Mouse (Mus musculus) yolk sac, embryonic 10.5 days (tissue): Measurements from ENCODE around the gene Slc39a9.

ENCODE experiments used
- DNase-seq: peaks from one replicate; pipeline ENCODE4 v3.0.0-alpha.2; 2017; ENCODE audit warnings: low spot score

Gene Slc39a9

DNA sequence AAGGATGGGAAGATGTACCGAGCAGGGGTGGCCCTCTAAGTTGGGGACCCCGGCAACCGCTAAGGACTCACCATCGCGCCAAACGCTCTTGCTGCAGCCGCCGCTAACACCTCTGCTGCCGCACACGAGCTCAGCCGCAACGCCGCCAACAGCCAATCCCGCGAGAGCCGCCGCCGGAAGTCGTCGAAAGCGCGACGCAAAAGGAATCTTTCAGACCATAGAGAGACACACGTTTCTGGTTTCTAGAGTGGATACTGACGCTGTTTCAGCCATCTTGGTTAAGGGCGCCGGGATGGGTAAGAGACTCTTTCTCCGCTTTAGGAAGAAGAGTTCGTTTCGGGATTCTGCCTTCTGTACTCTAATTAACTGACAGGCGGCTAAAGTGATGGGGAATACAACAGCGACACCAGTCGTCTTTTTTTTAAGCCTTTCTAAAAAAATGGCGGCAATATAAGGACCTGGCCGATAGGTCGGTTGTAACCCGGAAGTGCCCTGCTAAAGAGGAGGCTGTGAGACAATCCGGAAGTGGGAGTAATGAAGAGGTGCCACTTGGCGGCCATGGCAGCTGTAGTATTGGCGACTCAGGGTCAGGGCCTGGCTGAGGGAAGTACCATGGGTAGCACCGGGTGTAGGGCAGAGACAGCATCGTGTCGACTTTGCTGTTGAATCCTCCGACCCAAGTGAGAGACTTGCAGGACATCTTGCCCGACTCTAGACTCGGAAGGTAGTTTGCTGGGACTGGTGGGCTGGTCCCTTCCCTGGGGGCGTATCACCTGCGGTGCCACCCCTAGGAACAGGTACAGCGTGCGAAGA lies at the start of gene Slc39a9, which contains the start of gene Erh:
TSS of gene Slc39a9 (plus strand) at position 191 of the 813 bp plus-strand sequence.
TSS of gene Erh (minus strand) at position 649 of the 813 bp plus-strand sequence.
- DNase-seq = peak; percentile 95

DNA sequence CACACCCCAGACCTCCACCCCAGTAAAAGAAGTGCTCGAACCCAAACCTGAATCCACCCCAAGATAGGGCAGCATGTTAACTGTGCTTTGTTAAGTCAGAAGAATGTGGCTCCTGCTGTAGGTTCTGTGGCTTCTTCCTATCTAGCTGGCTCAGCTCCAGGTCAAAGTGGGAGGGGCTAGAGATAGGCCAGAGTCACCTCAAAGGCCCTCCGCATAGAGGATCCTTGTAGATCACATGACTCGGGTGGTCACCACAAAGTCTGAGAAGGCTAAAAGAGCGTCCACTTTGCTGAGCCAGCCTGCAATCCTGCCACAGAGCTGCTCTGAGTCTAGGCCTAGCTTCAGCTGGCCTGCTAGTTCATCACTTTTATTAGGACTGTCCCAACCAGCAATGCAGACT lies 49.5 kb upstream of the Slc39a9 start:
- peak; percentile 28 for DNase-seq

DNA sequence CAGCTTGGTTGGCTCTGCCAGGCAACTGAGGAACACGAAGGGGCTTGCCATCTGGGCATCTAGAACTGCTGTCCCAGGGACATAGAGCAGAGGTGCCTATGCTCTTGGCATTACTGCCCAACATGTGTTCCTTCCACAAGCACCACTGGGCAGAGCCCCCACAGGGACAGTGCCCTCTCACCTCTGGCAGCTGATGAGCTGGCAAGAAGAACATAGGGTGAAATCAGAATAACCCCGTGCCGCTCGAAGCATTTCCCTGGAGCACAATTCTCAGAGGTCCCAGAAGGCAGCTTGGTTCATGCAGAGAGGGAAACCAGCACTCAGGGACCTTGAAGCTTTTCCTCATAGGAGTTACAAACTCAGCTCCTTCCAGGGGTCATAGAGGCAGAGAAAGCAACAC lies 48.9 kb upstream of the Slc39a9 start:
- DNase-seq = no peak

DNA sequence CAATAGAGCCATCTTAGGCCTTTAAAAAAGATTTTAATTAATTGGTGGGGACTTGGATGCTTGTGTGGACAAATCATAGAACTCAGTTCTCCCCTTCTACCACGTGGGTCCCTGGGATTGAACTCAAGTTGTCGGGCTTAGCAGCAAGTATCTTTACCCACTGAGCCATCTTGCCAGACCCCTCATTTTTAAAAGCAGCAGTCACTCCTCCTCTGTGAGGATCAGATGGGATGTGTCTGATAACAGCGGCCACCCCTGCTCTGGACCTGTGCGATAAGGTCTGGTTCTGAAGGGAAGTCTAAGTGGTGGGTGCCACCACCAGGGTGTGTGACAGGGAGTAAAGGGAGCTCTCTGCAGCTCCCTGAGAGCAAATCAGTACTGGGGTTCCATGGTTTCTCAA lies 48.1 kb upstream of the Slc39a9 start:
- no peak for DNase-seq

DNA sequence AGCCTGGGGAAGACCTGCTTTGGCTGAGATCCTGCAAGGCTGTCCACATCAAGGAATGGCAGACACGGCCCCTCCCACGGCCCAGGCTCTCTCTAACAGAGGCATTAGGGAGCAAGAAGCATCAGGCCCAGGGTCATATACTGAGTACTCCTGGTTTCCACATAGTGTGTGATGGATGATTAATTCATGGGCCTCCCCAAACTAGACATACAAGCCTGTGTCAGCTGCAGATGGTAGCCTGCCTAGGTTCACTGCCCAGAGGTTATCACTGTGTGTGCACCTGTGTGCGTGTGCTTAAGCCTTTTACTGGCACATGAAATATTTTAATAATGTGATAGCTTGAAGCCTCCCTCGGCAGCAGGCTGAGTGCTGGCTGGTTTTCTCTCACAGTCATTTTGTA lies 47.7 kb upstream of the Slc39a9 start:
- no peak for DNase-seq

DNA sequence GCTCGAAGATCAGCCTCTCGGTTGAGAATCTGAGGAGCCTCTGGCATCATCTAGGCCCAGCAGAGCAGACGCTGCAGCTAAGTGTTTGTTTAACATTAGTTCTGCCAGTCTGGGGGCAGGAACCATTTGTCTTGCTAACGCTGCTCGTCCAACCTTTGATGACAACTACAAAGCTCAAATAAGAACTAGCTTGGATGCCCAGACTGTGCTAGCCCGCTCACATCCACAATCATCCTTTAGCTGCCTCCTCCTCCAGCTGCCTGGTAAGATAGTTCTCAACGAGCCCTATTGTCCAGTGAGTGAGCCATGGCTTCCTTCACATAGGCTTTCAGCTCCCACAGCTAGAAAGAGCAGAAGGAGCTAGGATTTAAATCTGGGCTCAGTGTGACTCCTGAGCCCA lies 45.4 kb upstream of the Slc39a9 start:
- DNase-seq = no peak

DNA sequence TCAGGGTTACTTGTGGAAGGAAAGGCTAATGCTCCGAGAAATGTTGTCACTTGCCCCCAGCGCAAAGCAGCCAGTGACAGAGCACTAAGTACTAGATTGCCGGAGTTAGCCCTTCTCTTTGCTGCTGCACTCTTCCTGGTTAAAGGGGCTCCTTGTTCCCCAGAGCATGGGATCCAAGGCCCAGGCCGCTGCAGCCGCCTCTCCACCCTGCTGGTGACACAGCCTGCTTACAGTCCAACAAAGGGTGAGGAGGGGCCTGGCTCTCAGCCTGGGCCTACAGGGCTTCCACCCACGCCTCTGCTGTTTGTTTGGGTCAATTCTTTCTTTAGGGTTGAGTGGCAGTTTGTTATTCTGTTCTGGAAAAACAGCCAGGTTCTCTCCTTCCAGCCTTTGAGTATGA lies 44.9 kb upstream of the Slc39a9 start:
- DNase-seq = no peak

DNA sequence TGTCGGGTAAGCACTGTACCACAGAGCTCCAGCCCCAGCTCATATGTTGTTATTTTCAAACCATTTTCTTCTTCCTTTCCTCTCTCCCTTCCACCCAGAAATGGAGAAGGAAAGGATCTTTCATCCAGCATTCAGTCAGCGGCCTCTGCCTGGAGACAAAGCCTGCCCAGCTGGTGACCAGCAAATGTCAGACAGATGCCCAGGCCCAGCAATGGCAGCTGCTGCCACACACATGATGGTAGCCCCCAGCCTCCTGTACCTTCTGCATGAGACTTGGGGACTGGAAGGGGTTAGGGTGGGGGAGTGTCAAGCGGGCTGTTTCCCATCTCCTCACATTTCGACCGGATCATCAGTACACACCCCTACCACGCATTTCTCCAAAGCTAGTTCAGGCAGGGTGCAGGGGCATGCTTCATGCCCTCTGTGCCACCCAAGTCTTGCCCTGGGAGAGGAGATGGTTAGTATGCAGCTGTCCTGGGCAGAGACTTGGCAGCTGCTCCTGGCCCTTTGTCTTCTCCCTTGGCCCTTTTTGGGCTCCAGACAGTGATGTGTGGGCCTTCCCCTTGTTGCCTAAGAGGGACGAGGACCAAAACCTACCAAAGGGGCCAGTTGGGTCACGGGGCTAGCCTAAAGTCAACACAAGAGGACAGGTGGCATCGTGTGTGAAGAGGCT lies 42.0 kb upstream of the Slc39a9 start:
- DNase-seq = no peak

DNA sequence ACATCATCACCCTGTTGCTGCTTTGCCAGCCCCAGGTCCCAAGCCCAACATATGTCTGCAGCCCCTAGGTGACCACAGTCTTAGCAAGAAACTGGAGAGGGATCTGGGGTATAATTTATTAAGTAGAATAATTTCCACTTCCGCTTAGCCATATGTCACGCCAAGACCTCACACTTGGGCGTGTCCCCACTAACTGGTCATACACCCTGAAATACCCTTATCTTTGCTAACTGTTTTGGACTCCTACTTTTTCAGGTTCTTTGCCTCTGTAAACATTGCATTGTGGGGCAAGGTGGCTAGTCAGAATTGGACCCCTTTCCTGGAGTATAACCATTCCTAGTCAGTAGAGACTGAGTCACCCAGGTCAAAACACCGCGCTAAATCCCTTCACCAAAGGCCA lies 41.3 kb upstream of the Slc39a9 start:
- DNase-seq = no peak

DNA sequence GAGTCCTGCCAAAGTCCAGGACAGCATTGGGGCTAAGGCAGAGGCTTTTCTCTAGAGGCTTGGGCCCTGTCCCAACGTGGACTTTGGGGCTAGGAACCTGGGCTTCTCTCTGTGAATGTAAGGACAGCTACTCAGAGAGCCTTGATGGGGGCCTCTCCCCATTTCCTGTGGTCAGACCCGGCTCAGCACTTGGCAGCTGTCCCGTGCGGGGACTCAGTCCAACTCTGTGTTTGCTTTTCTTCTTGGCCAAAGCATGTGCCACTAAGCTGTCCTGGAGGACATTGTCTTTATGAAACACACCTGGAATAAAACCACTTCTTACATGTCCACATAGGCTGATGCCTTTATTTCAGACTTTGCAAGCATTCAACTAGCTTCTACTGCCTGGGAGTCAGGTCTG lies 40.1 kb upstream of the Slc39a9 start:
- DNase-seq = no peak

DNA sequence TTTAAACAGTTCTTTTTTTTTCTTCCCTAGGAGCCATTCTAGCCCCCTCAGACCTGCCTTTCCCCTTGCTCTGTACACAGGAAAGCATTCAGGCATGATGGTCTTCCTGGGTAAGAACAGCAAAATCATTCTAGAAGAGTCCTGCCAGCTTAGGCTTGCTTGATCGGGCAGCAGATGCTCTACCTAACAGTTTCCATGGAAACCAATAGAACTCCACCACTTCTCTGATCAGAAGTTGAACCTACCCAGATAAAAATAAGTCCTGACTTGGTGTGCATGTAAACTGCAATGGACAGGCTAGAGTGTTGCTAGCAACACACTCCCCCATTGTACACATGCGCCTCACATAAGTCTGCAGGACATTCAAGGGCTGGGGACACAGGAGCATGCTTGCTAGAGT lies 39.5 kb upstream of the Slc39a9 start:
- no peak for DNase-seq

DNA sequence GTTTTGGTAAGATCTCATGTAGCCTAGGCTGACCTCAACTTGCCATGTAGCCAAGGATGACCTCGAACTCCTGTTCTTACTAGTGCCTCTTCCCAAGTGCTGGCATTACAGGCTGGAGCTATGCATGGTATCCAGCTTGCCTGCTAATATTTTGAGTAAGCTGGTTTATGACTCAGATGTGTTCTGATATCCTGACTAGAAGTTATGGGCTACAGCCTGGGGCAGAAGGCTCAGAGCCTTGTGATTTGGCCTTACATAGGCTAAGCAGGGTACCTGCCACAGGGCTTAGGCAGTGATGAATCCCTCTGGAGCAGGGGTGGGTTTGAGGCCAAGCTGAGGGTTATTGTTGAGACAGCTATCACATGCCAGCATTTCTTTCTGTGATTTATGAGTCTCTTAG lies 35.1 kb upstream of the Slc39a9 start:
- DNase-seq = no peak

DNA sequence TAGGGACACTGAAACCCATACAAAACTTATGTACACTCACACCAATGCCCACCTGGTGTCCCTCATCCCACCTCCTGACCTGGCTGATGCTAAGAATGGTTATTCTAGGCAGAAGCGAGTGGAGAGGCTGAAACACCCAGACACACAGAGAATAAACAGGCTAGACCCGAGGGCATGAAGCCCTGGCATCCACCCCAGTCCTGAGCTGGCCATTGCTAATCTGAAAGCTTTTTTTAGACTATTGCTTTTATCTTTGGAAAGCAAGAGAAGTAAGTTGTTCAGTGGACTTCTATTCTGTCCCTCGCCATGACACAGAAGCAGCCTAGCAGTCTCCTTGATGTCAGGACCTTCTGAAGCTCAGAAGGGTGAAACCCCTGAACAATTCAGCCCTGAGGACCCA lies 33.8 kb upstream of the Slc39a9 start:
- DNase-seq = no peak

DNA sequence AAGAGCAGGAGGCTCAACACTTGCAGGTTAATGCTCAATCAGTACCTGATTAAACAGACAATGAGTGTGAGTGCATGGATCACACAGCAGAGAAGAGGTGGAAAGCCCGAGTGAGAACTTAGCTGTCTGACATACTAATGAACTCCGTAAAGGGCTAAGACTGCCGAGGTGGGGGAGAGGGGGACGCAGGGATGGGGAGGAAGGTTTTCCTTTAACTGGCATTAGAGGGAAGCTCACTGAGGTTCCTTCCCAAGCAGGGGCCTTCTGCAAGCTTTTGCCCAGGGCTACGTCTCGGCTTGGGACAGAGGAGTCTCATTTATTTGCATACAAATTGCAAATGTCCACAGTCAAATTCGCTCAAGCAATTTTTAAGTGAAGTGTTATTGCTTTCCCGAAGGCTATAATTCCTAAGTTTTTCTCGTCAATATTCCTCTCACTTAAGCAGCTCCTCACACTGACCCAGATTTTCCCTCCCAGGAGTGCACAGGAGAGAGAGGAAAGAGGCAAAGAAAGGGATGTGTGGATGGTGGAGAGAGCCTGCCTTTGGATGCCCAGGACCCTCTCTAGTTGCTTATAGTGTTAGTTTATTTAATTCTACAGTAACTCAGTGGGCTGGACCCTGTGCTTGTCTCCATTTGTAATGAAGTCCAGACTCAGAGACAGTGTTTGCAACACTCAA lies 31.4 kb upstream of the Slc39a9 start:
- no peak for DNase-seq

DNA sequence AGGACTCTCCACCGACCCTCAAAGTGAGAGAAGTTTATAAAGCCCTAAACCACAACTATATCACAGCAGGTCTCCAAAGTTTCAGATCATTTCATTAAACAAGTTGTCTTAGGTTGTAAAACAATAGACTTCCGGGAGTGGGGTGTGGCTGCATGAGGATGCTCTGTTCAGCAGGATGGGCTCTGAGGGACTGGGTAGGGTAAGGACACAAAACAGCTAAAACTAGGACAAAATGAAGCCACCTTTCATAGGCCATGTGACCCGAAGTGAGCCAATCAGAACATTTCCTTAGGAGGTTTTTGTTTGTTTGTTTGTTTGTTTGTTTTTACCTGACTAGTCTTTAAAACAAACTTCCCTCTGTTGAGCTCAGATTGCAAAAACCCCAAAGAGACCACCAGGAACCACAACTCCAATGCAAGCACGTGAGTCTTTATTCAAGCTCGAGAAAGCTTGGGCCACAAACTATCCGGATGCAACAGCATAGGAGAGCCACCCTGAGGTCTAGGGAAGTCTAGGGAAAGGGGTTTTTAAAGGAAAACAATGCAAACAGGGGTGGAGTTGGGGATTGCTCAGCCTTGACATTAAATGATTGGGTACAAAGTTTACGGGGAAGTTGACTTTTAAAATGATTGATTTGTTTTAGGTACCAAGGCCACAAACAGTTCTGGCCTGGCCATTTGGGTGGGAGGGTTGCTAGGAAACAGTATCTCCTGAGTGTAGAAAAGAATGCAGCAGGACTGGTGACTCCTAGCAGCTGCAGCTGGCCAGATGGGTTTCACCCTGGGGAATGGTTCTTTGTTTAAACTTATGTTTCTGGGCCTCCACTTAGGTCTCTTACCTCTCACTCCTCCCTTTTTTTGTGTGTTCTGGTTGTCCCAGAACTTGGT lies 28.1 kb upstream of the Slc39a9 start:
- no peak for DNase-seq

DNA sequence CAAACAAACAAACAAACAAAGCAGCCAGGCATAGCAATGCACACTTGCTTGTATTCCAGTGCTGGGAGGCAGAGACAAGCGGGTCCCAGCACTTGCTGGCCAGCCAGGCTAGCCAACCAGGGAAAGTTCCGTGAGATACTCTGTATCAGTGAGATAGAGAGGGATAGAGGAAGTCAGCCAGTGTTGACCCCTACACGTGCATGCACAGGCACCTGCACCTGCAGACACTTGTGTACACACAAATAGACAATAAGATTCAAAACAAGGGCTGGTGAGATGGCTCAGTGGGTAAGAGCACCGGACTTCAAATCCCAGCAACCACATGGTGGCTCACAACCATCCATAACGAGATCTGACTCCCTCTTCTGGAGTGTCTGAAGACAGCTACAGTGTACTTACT lies 23.2 kb upstream of the Slc39a9 start:
- no peak for DNase-seq

DNA sequence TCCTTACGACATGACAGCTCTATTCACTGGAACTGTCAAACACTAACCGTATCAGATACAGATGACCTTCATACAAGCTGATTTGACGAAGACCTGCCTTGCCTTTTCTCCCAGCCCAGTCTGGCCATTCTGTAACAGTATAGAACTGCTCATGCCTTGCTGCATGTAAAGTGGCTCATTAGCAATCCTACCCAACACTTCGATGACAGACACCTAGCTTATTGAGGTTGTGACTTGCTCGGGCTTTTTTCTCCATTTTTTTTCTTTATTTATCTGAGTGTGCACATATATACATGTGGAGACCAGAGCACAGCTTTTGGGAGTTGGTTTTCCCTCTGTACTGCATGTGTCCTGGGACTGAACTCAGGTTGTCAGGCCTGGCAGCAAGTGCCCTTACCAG lies 11.9 kb upstream of the Slc39a9 start:
- no peak for DNase-seq

DNA sequence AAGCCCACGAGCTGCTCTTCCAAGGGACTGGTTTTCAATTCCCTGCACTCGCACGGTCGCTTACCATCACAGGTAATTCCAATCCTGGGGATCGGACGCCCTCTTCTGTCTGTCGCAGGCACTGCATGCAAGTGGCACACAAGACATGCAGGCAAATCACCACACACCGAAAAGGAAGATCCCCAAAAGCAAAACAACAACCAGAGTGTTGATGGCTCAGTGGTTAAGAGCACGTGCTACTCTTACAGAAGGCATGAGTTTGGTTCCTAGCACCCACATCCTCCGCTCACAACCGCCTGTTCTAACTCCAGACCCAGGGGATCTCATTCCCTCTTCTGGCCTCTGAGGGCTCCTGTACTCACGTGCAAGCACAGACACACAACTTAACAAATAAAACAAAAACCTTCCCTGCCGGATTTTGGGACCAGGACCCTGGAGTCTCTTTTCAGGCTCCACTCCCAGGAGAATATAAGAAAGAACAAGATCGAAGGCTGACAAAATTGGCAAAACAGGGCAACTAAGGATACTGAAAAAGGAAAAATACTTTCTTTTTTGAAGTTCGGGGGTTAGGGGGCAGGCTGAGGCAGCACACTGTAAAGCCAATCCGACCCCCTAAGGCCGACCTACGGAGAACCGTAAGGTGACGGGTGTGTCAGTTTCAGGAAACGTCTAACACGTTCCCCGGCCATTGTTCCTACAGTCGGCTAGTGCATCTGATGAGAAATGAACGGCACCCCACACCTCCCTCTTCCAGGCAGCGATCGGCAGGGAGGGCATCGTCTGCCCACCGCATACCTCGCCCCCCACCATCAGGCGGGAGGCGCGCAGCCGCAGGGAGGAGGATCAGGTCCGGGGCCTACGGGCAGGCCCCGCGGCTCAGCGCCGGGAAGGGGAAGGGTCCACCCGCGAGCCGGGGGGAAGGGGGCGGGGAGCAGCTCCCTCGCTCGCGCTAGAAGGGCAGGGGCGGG lies 674 bp upstream of the Slc39a9 start:
- DNase-seq = peak; percentile 45

DNA sequence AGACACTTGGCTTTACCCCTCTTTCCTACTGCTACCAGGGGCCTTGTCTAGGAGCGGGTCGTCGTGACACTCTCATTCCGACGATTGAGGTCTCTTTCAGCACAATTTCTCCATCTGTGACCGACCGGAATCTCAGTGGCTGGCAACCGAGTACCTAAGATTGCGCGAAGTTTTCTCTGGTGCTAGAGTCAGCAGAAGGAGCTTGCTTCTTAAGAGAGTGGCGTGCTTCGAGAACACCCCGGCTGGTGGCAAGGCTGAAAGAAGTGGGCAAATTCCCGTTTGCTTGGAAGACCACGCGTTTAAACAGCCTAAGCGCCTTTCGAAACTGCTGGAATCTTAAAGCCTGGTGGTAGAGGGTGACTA lies 804 bp downstream of the Slc39a9 start:
- DNase-seq = no peak

DNA sequence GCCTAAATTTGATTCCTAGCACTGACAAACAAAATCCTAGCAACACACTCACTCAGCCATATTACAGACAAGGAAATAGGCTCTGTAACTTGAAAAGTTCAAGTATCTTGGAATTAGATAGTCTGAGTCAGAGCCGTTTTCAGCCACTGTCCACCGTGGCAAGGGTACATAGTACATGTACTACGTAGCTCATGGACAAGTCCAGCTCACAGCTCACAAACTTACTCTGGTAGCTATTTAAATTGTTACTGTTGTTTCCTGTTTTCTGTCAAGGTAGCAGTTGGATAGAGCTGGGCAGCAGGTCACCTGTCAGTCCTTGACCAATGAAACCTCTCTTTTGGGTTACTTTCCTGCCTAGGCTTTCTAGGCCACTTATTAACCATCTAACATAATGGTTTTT lies 2.7 kb downstream of the Slc39a9 start:
- no peak for DNase-seq
